In genomic region chr7:45313495-45313894, GRCm38 (mm10) we compare ENCODE assay signal across 11 mouse cellular contexts. TPM values are rescaled to one million over a fixed set of nuclear protein-coding genes. Genes with fewer than 3 reads are reported as not detected.
DNase-seq lines count a peak whose midpoint lies in the region; ATAC-seq and TF ChIP-seq lines count a peak whose summit lies in the region.
"Had no signal": no experiment of that assay in that cellular context is flagged by ENCODE, and none has a peak within 500 bp of the region (broad histone marks: within the 10 kb centered on the region; RNA-seq: fewer than 3 reads in every experiment).

No protein-coding gene starts in this region.

- 42% methylated on average over 9 of the region's 9 CpGs for WGBS in hindbrain, embryonic 11.5 days
- 30% methylated on average over 9 of the region's 9 CpGs for WGBS in hindbrain, embryonic 16.5 days
- WGBS in hindbrain, embryonic 13.5 days: 32% methylated on average over 9 of the region's 9 CpGs
- 41% methylated on average over 9 of the region's 9 CpGs for WGBS in midbrain, embryonic 16.5 days

- no peaks in the 10 kb centered on the region for H3K27me3 ChIP-seq in hindbrain, embryonic 11.5 days (ENCODE audit: control insufficient read depth, insufficient read depth, low read length)
- no peaks in the 10 kb centered on the region for H3K27me3 ChIP-seq in hindbrain, embryonic 16.5 days (replicated peaks; ENCODE audit: control insufficient read depth, insufficient read depth, low read length)
- H3K27me3 ChIP-seq in hindbrain, embryonic 13.5 days: no peaks in the 10 kb centered on the region
- H3K27me3 ChIP-seq in midbrain, embryonic 16.5 days (ENCODE audit: control insufficient read depth, insufficient read depth, low read depth, low read length): no peaks in the 10 kb centered on the region

- H3K36me3 ChIP-seq in hindbrain, embryonic 11.5 days (ENCODE audit: control insufficient read depth, insufficient read depth, low read length): no peaks in the 10 kb centered on the region
- 0 out of 2 replicates have a peak, but pooled peaks cover 1% of the 10 kb centered on the region for H3K36me3 ChIP-seq in hindbrain, embryonic 16.5 days (ENCODE audit: control insufficient read depth, insufficient read depth, low read length)
- H3K36me3 ChIP-seq in ES-E14 (ENCODE audit: control insufficient read depth, insufficient read depth, low read length, poor library complexity, severe bottlenecking): peaks cover 16% of the 10 kb centered on the region; the same call in 1 of the 2 replicates
- peaks cover 5% of the 10 kb centered on the region; the same call in 1 of the 2 replicates for H3K36me3 ChIP-seq in hindbrain, embryonic 13.5 days
- H3K36me3 ChIP-seq in midbrain, embryonic 16.5 days (ENCODE audit: control insufficient read depth, insufficient read depth, low read length): peaks cover 6% of the 10 kb centered on the region

- in situ Hi-C loops in ES-E14 (cut with MboI; ENCODE audit: low sequenced_read_pairs in 2 of 2, unreplicated experiment in 2 of 2): no loop called here

- 0 out of 2 replicates have a peak, but pooled peaks cover 2% of the 10 kb centered on the region for H3K4me1 ChIP-seq in hindbrain, embryonic 11.5 days (replicated peaks; ENCODE audit: control insufficient read depth, insufficient read depth, low read length)
- peaks cover 3% of the 10 kb centered on the region; the same call in 1 of the 2 replicates for H3K4me1 ChIP-seq in hindbrain, embryonic 16.5 days (ENCODE audit: control insufficient read depth, insufficient read depth, low read depth, low read length)
- peaks cover 0 to 12% of the 10 kb centered on the region in 2 experiments; a peak in 2 of 4 replicates for H3K4me1 ChIP-seq in ES-E14 (ENCODE audit: control insufficient read depth in 2 of 2, insufficient read depth in 2 of 2, low read length in 2 of 2, poor library complexity in 1 of 2)
- peaks cover 23% of the 10 kb centered on the region for H3K4me1 ChIP-seq in hindbrain, embryonic 13.5 days (replicated peaks)
- peaks cover 2% of the 10 kb centered on the region; the same call in 1 of the 2 replicates for H3K4me1 ChIP-seq in midbrain, embryonic 16.5 days (ENCODE audit: control insufficient read depth, insufficient read depth, low read length)

- H3K27ac ChIP-seq in hindbrain, embryonic 11.5 days (ENCODE audit: low read depth, low read length): peak overlapping the region; percentile 11; the same call in 1 of the 2 replicates
- no peak overlapping the region for H3K27ac ChIP-seq in hindbrain, embryonic 16.5 days (ENCODE audit: low read depth, low read length)
- no peak overlapping the region for H3K27ac ChIP-seq in ES-E14 (ENCODE audit: insufficient read depth, low read depth, low read length, poor library complexity, severe bottlenecking)
- H3K27ac ChIP-seq in hindbrain, embryonic 13.5 days: peak overlapping the region; percentile 72
- 0 out of 2 replicates have a peak overlapping the region, but pooled peaks have one; percentile 2 for H3K27ac ChIP-seq in midbrain, embryonic 16.5 days (ENCODE audit: low read length)

- no peak overlapping the region for H3K4me3 ChIP-seq in hindbrain, embryonic 11.5 days (ENCODE audit: low read depth, low read length)
- H3K4me3 ChIP-seq in hindbrain, embryonic 16.5 days (ENCODE audit: low read length): no peak overlapping the region
- H3K4me3 ChIP-seq in ES-E14 (ENCODE audit: insufficient read depth in 1 of 2, low read depth in 1 of 2, low read length in 2 of 2, poor library complexity in 1 of 2, severe bottlenecking in 1 of 2): no peak overlapping the region
- no peak overlapping the region for H3K4me3 ChIP-seq in hindbrain, embryonic 13.5 days
- H3K4me3 ChIP-seq in midbrain, embryonic 16.5 days (ENCODE audit: low read depth, low read length): no peak overlapping the region

- no peak for DNase-seq in hindbrain, embryonic 11.5 days (ENCODE audit: low spot score)
- DNase-seq in ES-E14 (ENCODE audit: low read depth, low spot score): no peak
- no peak for DNase-seq in frontal cortex, postnatal 10 days (ENCODE audit: low spot score in 2 of 2)
- DNase-seq in thymus, postnatal 25 days: no peak
- DNase-seq: forebrain, postnatal 0 days; left cerebral cortex, postnatal 4 days had no signal

- no peak overlapping the region for H3K9ac ChIP-seq in hindbrain, embryonic 11.5 days (ENCODE audit: low read depth, low read length)
- H3K9ac ChIP-seq in hindbrain, embryonic 16.5 days (ENCODE audit: low read depth, low read length): no peak overlapping the region
- H3K9ac ChIP-seq in ES-E14 (ENCODE audit: insufficient read depth, low read depth, low read length, poor library complexity, severe bottlenecking): no peak overlapping the region
- H3K9ac ChIP-seq in hindbrain, embryonic 13.5 days: 0 out of 2 replicates have a peak overlapping the region, but pooled peaks have one; percentile 31
- no peak overlapping the region for H3K9ac ChIP-seq in midbrain, embryonic 16.5 days (ENCODE audit: low read depth, low read length)
- H3K9ac ChIP-seq: forebrain, postnatal 0 days had no signal

- no peak overlapping the region for H3K4me2 ChIP-seq in hindbrain, embryonic 11.5 days (replicated peaks; ENCODE audit: low read depth, low read length)
- no peak overlapping the region for H3K4me2 ChIP-seq in hindbrain, embryonic 16.5 days (ENCODE audit: low read length)
- no peak overlapping the region for H3K4me2 ChIP-seq in hindbrain, embryonic 13.5 days
- H3K4me2 ChIP-seq in midbrain, embryonic 16.5 days (ENCODE audit: low read length): no peak overlapping the region

- H3K9me3 ChIP-seq in hindbrain, embryonic 11.5 days (ENCODE audit: control insufficient read depth, low read length): no peaks in the 10 kb centered on the region
- H3K9me3 ChIP-seq in hindbrain, embryonic 16.5 days (ENCODE audit: control insufficient read depth, low read length): no peaks in the 10 kb centered on the region
- H3K9me3 ChIP-seq in ES-E14 (ENCODE audit: control insufficient read depth, insufficient read depth, low read depth, low read length): no peaks in the 10 kb centered on the region
- H3K9me3 ChIP-seq in hindbrain, embryonic 13.5 days: no peaks in the 10 kb centered on the region
- no peaks in the 10 kb centered on the region for H3K9me3 ChIP-seq in midbrain, embryonic 16.5 days (replicated peaks; ENCODE audit: control insufficient read depth, low read length, poor library complexity, severe bottlenecking)

- ATAC-seq in hindbrain, embryonic 11.5 days (ENCODE audit: low FRiP score): no peak
- no peak for ATAC-seq in hindbrain, embryonic 16.5 days
- ATAC-seq in hindbrain, embryonic 13.5 days (ENCODE audit: low FRiP score): no peak
- no peak for ATAC-seq in midbrain, embryonic 16.5 days
- ATAC-seq: activated CD4-positive, CD25-positive, alpha-beta regulatory T cell, adult 4 months; forebrain, postnatal 0 days had no signal

TF ChIP-seq in ES-E14, 5 proteins besides CTCF, POLR2A, EP300 and RAD21:
- TF ChIP-seq MAFK (IDR thresholded peaks at IDR 0.05; ENCODE audit: insufficient read depth, low read depth, low read length) (0 out of 2 replicates have a peak, but pooled peaks have one; percentile 3), HCFC1 (IDR thresholded peaks at IDR 0.05; ENCODE audit: borderline replicate concordance, insufficient read depth, low read length) (no peak), ZC3H11A (IDR thresholded peaks at IDR 0.05; ENCODE audit: borderline replicate concordance, low read depth, low read length) (no peak), CHD2 (IDR thresholded peaks at IDR 0.05; ENCODE audit: low read depth, low read length) (no peak)

RNA-seq across cellular contexts. Expression of gene Trpm4, which starts 20.1 kb away (rescaled TPM):
- polyA plus RNA-seq in hindbrain, embryonic 11.5 days (2014; fragmentation: Nextera tagmentation; extraction: Ambion mirVana): 5.2 and 6.9 TPM in 2 replicates
- 13.3 and 14.2 TPM in 2 replicates for polyA plus RNA-seq in hindbrain, embryonic 16.5 days (2015; fragmentation: Nextera tagmentation; extraction: Ambion mirVana)
- 26.5 and 48.5 TPM in 2 replicates for total RNA-seq in ES-E14 (2012; rRNA removed)
- polyA plus RNA-seq in hindbrain, embryonic 13.5 days (2015; fragmentation: Nextera tagmentation; extraction: Ambion mirVana): 7.3 and 8.9 TPM in 2 replicates
- 11.1 and 12.4 TPM in 2 replicates for polyA plus RNA-seq in midbrain, embryonic 16.5 days (2015; fragmentation: Nextera tagmentation; extraction: Ambion mirVana)

RNA-seq across cellular contexts. Expression of gene Hrc, which starts 21.6 kb away (rescaled TPM):
- polyA plus RNA-seq in hindbrain, embryonic 11.5 days (2014; fragmentation: Nextera tagmentation; extraction: Ambion mirVana): 0.68 and 0.77 TPM in 2 replicates
- polyA plus RNA-seq in hindbrain, embryonic 16.5 days (2015; fragmentation: Nextera tagmentation; extraction: Ambion mirVana): 0.28 and 0.72 TPM in 2 replicates
- total RNA-seq in ES-E14 (2012; rRNA removed): 0.71 and 1.4 TPM in 2 replicates
- polyA plus RNA-seq in hindbrain, embryonic 13.5 days (2015; fragmentation: Nextera tagmentation; extraction: Ambion mirVana): 0.31 TPM in 2 replicates
- polyA plus RNA-seq in midbrain, embryonic 16.5 days (2015; fragmentation: Nextera tagmentation; extraction: Ambion mirVana): 0.39 and 0.40 TPM in 2 replicates
- polyA plus RNA-seq: activated CD4-positive, CD25-positive, alpha-beta regulatory T cell, adult 4 months; forebrain, postnatal 0 days had no signal

RNA-seq across cellular contexts. Expression of gene Slc6a21, which starts 36.2 kb away (rescaled TPM):
- polyA plus RNA-seq in hindbrain, embryonic 11.5 days (2014; fragmentation: Nextera tagmentation; extraction: Ambion mirVana): not detected in 2 replicates
- not detected in 2 replicates for polyA plus RNA-seq in hindbrain, embryonic 16.5 days (2015; fragmentation: Nextera tagmentation; extraction: Ambion mirVana)
- total RNA-seq in ES-E14 (2012; rRNA removed): 0.21 and 0.67 TPM in 2 replicates
- polyA plus RNA-seq in hindbrain, embryonic 13.5 days (2015; fragmentation: Nextera tagmentation; extraction: Ambion mirVana): not detected in 2 replicates
- polyA plus RNA-seq in midbrain, embryonic 16.5 days (2015; fragmentation: Nextera tagmentation; extraction: Ambion mirVana): not detected in 2 replicates
- total RNA-seq: CH12.LX; forebrain, postnatal 0 days; left cerebral cortex, postnatal 4 days had no signal
- polyA plus RNA-seq: activated CD4-positive, CD25-positive, alpha-beta regulatory T cell, adult 4 months; forebrain, postnatal 0 days had no signal

RNA-seq across cellular contexts. Expression of gene Ppfia3, which starts 53.3 kb away (rescaled TPM):
- polyA plus RNA-seq in hindbrain, embryonic 11.5 days (2014; fragmentation: Nextera tagmentation; extraction: Ambion mirVana): 8.2 and 9.5 TPM in 2 replicates
- 28.5 and 28.6 TPM in 2 replicates for polyA plus RNA-seq in hindbrain, embryonic 16.5 days (2015; fragmentation: Nextera tagmentation; extraction: Ambion mirVana)
- 6.9 and 12.6 TPM in 2 replicates for total RNA-seq in ES-E14 (2012; rRNA removed)
- polyA plus RNA-seq in hindbrain, embryonic 13.5 days (2015; fragmentation: Nextera tagmentation; extraction: Ambion mirVana): 19.9 and 20.7 TPM in 2 replicates
- 28.5 and 29.2 TPM in 2 replicates for polyA plus RNA-seq in midbrain, embryonic 16.5 days (2015; fragmentation: Nextera tagmentation; extraction: Ambion mirVana)
- polyA plus RNA-seq: activated CD4-positive, CD25-positive, alpha-beta regulatory T cell, adult 4 months had no signal

RNA-seq across cellular contexts. Expression of gene Lin7b, which starts 56.9 kb away (rescaled TPM):
- polyA plus RNA-seq in hindbrain, embryonic 11.5 days (2014; fragmentation: Nextera tagmentation; extraction: Ambion mirVana): 0.92 and 1.7 TPM in 2 replicates
- polyA plus RNA-seq in hindbrain, embryonic 16.5 days (2015; fragmentation: Nextera tagmentation; extraction: Ambion mirVana): 41.4 and 70.3 TPM in 2 replicates
- total RNA-seq in ES-E14 (2012; rRNA removed): 5.6 and 11.3 TPM in 2 replicates
- polyA plus RNA-seq in hindbrain, embryonic 13.5 days (2015; fragmentation: Nextera tagmentation; extraction: Ambion mirVana): 12.5 and 13.4 TPM in 2 replicates
- 27.0 and 39.9 TPM in 2 replicates for polyA plus RNA-seq in midbrain, embryonic 16.5 days (2015; fragmentation: Nextera tagmentation; extraction: Ambion mirVana)
- polyA plus RNA-seq: activated CD4-positive, CD25-positive, alpha-beta regulatory T cell, adult 4 months had no signal

Comparison
In these comparisons a context has a peak if more than half of its experiments do, and no peak if none do; other contexts are left out.
1. H3K27ac ChIP-seq: peak in hindbrain, embryonic 11.5 days (single experiment), hindbrain, embryonic 13.5 days (single experiment) and midbrain, embryonic 16.5 days (single experiment); none in hindbrain, embryonic 16.5 days (single experiment) and ES-E14 (single experiment).